Mouse (Mus musculus) yolk sac, embryonic 10.5 days (tissue): Measurements from ENCODE around the gene Casc1.
"Not testable (repeated sequence)": the region's sequence is repeated elsewhere in the genome, so short reads cannot be mapped to it uniquely, and the experiment has no call there.

Source experiments
- DNase-seq: peaks from one replicate; pipeline ENCODE4 v3.0.0-alpha.2; 2017; ENCODE audit warnings: low spot score

The Casc1 gene

DNA sequence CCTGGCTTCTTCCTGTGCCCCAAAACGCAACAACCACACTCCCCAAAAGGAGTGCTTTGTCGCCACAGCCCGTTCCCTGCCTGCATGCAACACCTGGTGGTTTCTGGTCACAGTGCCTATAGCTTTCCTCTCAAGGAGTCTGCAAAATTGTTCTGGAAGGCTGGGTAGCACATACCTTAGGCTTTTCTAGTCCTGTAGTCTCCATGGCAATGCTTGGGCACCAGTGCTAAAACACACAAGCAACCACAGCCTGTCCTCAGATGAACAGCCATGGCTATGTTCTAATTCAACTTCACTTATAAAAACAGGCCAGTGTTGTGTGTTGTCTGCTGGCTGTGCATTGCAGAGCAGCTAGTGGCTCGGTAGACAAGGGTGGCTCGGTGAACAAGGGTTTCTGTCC, 74.0 kb downstream of the Casc1 start:
- no peak for DNase-seq

GRCm38 (mm10) chr6:145135804-145136203, 75.0 kb downstream of the Casc1 start:
- DNase-seq = peak; percentile 52

DNA sequence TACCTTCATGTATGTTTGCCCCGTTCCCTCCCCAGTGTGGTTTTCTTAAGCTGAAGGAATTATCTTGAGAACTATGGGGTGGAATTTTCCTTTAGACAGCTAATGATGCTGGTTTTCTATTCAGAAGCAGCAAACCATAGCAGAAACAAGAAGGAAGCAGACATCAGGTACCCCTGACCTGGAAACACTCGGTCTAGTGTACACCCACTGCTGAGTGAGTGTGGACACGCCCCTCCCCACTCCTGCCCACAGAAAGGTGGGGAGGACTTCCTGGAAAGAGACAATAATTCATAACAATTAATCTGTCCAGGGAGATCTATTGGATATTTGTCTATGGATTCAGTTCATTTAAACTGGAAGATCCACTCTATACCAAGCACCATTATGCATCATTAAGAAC, 75.5 kb downstream of the Casc1 start:
- DNase-seq = no peak

DNA sequence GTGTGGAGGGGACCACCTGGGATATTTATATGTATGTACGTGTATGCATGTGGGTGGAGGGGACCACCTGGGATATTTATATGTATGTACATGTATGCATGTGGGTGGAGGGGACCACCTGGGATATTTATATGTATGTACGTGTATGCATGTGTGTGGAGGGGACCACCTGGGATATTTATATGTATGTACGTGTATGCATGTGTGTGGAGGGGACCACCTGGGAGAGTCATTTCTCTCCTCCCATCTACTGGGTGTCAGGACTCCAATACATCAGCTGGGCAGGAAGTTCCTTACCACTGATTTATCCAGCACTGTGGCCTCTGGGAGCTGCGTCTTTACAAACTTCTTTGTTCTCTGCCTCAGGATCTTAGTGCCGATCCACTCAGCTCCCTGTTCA, 77.8 kb downstream of the Casc1 start:
- DNase-seq = not testable (repeated sequence)

DNA sequence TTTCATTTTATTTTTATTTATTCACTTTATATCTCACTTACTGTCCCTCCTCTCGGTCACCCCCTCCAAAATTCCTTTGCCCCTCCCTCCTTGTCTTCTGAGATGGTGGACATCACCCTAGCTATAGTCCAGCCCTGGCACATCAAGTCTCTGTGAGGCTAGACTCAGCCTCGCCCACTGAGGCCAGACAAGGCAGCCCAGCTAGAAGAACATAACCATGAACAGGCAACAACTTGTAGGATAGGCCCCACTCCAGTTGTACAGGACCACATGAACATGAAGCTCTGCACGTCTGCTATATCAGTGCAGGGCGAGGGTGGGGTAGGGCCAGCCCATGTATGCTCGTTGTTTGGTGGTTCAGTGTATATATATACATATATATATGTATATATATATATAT, 78.8 kb downstream of the Casc1 start:
- no peak for DNase-seq

DNA sequence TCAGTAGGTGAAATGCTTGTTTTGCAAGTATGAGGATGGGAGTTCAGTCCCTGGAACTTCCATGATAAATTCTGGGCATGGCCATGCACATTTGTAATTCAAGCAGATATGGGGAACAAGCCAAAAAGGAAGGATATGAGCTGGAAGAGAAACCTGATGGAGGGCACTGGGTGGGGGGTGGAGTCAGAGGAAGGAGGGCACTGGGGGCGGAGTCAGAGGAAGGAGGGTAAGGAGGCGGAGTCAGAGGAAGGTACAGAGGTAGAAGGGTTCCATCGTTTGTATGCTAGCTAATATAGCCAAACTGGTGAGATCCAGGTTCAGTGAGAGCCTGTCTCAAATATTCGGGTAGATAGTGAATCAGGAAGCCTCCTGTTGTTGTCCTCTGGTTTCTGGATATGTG, 81.2 kb downstream of the Casc1 start:
- no peak for DNase-seq

DNA sequence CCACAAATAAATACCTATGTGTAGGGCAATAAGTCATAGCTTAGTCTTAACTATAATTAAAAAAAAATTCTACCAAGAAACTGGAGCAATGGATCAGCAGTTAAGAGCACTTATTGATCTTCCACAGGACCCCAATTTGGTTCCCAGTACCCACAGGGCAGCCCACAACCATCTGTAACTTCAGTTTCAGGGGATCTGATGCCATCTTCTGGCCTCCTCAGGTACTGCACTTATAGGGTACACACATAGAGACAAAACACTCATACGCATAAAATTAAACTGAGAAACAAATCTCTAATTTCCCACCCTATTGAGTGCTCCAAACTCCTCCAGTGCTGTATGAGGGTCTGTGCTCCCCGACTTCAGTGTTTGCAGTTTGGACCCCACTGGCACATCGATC, 83.2 kb downstream of the Casc1 start:
- DNase-seq = no peak

GRCm38 (mm10) chr6:145125591-145126113, 85.2 kb downstream of the Casc1 start:
- DNase-seq = no peak
